Mouse (Mus musculus): ENCODE data around the gene Gimap8. TPM values are rescaled to one million over a fixed set of nuclear protein-coding genes. Genes with fewer than 3 reads are reported as not detected.

The Gimap8 gene
- total RNA-seq, 2 experiments from 2014 or later = 2.9 to 4.9 TPM

DNA sequence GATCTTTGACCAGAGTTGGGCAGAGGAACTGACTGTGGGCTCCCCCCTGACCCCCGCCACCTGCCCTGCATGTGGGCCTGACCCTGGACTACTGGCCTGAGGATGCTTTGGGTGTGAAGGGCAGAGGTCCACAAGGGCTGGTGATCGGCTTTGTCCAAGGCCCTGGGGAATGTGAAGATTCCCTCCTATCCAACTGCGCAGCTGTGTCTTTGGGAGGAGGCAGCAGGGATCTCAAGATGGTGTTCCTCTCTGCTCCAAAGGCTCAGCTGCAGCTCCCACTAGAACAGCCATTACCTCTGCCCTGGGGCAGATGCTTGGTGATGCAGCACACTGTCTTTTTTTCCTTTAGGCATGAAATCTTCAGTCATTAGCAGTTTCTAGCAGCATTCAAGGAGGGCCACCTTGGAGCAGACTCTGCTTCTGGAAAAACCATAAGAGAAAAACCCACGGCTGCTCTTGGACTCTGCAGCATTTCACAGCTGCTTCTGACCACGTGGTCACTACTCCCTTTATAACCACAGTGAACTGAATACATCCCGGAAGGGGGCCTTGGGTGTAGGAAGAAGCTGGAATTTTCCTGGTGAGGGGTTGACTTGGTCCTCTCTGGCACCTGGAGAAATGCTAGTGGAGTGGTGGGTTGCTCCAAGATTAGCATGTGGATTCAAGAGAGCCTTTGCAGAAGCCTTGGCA, 9.1 kb upstream of the Gimap8 start:
- no peak for ATAC-seq (ENCODE audit: poor library complexity, severe bottlenecking)

DNA sequence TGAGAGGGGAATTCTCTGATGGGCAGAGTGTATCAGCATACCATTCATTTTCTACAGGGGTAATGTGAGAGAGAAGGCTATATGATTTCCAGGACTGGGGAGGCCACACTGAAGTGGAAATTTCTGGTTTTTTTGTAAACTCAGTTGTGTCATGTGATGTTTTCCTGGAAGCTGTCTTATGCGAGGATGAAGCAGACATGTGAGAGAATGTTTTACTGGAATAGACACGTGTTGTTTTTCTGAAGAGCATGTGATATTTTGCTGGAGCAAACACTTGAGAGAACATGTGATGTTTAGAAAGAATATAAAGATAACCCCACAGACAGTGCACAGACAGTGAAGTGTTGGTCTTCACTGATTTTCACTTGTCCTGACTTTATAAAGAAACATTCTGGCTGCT, 8.5 kb upstream of the Gimap8 start:
- no peak for ATAC-seq (ENCODE audit: poor library complexity, severe bottlenecking)

DNA sequence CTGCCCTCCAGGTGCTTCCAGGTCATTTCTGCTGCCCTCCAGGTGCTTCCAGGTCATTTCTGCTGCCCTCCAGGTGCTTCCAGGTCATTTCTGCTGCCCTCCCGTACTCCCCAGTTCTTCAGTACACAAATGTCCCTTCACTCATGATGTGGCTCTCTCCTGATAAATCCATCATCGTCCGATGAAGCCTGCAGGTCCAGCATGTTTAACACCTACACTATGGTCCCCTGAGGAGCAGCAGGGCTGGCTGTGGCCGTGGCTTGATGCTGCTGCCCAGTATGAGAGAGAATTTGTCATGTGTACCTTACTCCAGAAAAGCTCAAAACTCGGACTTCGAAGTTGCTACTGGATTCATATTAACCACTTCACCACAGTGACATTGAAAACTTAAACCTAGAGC, 5.6 kb upstream of the Gimap8 start:
- no peak for ATAC-seq (ENCODE audit: poor library complexity, severe bottlenecking)

DNA sequence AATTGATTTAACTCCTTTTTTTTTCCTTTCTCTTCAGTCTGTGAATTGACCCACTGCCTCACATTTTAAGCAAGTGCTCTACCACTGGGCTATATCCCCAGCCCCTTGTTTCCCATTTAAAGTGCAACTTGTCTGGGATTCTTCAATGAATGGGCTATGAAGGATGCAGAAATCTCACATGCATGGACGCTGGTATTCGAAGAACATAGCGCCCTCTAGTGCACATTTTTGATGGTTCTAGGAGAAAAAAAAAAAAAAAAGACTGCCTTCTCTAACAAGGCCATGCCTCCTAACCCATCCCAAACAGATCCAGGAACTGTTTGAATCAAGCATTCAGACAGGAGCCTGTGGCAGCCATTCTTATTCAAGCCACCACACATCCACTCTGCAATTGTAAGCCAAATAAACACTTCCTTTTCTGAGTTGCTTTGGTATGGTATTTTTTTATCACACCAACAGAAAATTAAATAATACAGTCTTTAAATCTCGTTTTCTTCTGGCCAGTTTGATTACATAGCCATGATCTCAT, 4.2 kb upstream of the Gimap8 start:
- ATAC-seq (ENCODE audit: poor library complexity, severe bottlenecking) = no peak

DNA sequence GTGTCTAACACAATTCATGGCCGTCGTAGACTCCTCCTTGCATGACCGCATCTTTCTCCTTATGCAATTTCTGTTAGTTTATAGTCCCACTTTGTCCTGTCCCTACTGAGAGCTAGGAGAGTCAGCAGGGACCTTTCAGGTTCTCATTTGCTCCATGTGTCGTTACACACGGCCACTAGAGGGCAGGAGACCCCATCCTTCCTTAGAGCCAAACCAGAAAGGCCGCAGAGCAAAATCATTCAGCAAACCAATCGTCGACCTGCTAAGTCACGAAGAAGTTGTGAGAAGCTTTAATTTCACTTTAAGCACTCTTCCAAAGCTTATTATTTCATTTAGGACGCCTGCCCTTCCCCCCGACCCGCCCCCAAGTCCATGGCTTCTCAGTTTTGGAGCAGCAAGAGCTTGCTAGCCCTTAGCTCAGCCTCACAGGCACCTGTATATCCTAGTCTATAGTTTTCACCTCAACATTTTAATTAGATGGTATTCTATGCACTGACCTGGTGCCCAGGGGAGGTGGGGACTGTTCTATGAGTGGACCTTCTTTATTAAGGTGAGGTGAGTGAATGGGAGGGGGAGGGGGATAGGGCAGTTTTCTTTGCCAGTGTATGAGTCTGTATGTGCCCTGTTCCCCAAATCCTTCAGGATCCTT, 1.2 kb upstream of the Gimap8 start:
- ATAC-seq (ENCODE audit: poor library complexity, severe bottlenecking) = peak; percentile 84

DNA sequence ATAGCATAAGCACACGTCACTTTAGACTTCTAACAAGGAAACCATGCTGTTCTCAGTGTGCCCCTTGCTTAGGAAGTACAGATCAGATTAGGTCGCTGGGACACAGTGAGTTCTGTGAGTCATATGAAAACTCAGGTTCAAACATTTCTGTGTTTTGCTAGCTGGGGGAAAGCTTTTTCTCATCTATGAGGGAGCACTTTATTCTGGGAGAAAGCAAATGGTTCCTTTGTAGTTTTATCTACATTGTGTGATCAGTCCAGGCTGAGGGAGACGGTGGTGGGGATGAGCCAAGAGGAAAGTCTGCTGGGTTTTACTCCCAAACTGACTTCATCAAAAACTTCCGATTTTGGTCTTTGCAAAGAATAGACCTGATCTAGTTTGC, 734 bp upstream of the Gimap8 start:
- ATAC-seq (ENCODE audit: poor library complexity, severe bottlenecking) = no peak

DNA sequence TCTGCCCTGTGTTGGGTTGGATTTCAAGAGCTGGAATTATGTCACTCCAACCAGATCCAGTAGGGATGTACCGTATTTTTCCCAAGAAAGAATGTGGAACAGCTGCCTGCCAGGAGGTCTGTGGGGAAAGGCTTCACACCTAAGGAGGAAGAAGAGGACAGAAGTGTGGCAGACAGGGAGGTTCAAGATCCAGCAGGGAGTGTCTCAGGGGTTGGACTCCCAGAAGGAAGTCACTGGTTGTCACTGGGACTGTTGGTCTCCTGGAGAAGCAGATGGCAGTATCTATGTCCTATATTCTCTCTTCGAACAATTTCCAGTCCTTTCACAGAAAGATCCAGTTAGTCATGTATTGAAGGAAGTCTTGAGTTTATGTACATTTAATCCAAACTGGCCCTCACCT, 577 bp downstream of the Gimap8 start:
- no peak for ATAC-seq (ENCODE audit: poor library complexity, severe bottlenecking)

DNA sequence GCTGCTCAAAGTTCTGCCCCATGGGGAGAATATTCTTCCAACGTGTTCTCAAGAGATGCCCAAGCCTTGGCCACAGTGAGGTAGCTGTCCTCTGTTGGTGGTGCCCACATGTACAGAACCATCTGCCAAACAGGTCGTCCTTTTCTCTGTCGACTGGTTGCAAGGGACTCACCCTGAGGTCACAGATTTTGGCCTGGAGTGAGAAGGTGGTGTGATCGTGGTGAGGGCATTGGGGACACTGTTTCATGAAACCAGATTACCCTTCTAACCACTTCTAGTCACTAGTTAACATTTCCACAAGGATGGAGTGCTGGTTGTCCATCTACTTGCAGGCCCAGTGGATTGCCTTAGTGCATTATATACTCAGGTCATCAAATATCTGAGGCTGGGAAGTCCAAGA, 1.7 kb downstream of the Gimap8 start:
- no peak for ATAC-seq (ENCODE audit: poor library complexity, severe bottlenecking)

DNA sequence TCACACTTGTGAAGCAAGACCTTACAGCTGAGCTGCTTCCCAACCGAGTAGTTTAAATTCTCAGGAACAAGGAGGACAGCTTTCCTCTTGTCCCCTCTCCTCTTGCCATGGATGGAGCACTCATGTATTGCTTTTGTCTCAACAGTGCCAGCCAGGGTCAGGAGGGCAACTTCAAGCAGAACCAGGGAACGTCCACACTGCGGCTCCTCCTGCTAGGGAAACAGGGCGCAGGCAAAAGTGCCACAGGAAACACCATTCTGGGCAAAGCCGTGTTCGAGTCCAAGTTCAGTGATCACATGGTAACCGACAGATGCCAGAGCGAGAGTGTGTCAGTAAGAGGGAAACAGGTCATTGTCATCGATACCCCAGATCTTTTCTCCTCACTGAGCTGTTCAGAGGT, 3.0 kb downstream of the Gimap8 start:
- ATAC-seq (ENCODE audit: poor library complexity, severe bottlenecking) = no peak

DNA sequence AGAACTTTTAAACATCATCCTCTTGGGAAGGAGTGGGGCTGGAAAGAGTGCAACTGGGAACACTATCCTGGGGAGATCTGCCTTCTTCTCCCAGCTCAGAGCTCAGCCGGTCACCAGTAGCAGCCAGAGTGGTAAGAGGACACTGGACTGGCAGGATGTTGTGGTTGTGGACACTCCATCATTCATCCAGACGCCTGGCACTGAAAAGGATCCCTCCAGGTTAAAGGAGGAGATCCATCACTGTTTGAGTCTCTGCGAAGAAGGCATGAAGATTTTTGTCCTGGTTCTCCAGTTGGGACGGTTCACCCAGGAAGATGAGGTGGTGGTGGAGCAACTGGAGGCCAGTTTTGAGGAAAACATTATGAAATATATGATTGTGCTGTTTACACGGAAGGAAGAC, 11.7 kb downstream of the Gimap8 start:
- no peak for ATAC-seq (ENCODE audit: poor library complexity, severe bottlenecking)

DNA sequence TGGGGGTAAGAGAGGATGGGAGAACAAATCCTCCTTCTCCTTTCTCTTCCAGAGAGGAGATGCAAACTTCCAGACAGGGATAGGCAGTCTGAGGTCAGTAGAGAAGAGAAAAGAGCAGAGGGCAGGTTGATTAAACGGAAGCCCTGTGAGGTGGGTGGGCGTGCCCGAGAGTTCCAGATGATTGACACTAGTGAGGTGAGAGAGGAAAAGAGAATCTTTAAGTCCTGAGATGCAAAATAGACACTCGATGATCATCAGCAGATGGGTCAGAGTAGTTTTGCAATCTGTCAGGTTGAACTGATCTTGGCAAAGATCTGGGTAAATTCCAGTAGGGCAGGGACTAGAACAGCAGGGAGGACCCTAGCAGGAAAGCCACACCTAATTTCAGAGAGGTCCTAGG, 17.7 kb downstream of the Gimap8 start:
- ATAC-seq (ENCODE audit: poor library complexity, severe bottlenecking) = no peak

DNA sequence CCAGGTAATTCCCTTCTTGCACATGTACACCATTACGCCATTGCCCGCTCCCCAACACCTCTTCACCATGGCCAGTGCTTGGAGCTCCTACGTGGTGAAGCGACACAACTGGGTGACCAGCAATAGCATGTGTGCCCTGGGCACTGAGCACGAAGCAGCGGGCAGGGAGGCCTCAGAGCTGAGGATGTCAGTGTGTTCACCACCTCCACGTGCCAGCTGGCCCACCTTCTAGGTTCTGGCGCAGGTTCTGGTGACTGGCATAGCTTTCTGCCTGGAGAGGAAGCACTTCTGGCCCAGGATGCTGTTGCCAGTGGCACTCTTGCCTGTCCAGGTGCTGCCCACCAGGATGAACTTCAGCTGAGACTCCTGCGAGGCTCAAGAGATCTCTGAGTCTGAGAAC, 18.4 kb downstream of the Gimap8 start:
- no peak for ATAC-seq (ENCODE audit: poor library complexity, severe bottlenecking)

DNA sequence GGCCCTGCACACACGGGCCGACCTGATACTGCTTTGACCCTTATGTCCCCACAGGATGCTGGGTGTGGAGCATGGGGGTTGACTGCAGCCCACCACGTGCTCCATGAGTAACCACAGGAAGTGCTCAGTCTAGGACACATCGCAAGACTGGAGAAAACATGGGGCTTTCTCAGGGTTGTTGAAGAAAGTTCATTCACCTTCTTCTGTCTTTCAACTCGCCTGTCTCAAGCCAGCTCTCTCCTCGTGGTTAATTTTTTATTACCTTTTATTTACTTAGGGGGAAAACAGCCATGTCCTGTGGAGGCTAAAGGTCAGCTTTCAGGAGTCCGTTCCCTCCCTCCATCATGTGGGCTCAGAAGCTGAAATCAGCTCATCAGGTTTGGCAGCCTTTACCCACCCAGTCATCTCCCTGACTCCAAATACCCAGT, 19.1 kb downstream of the Gimap8 start:
- ATAC-seq (ENCODE audit: poor library complexity, severe bottlenecking) = 0 out of 2 replicates have a peak, but pooled peaks have one; percentile 33

DNA sequence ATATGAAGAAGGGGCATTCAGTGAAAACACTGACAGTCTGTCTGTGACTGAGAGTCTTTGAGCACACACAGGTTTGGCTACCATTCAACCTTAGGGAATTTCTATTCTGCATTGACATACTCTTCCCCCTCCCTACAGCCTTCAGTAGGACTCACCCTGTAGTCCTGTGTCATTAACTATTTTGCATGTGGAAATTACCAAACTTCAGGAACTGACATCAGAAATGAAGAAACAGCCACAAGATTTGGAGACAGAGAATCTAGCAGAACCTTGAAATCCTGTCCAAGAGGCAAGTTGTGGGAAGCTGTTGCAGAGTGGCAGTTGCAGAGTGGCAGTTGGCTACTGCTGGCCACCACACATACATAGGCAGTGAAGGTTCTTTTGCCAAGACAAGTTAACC, 21.0 kb downstream of the Gimap8 start:
- ATAC-seq (ENCODE audit: poor library complexity, severe bottlenecking) = peak; percentile 47; the same call in 1 of the 2 replicates

DNA sequence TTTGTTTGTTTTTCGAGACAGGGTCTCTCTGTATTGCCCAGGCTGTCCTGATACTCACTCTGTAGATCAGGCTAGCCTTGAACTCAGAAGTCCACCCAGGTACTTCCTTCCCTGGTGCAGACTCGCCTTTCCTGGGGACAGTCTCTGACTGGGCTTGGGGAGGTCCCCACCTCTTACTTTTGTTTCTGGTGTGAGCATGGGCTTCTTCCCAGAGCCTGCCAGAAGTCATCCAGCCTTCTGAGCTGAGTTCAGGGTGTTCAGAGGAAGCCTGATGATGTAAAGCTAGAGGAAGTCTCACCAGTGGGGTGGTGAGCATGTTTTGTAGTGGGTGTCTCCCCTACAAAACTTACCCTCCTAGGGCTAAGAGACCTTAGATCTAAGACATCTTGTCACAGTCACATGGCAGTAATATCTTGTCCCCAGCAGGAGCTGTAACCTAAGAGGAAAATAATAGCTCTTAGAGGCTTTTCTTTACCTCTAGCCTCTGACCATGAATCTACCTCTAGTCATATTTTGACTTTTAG, 22.5 kb downstream of the Gimap8 start:
- ATAC-seq (ENCODE audit: poor library complexity, severe bottlenecking) = no peak

DNA sequence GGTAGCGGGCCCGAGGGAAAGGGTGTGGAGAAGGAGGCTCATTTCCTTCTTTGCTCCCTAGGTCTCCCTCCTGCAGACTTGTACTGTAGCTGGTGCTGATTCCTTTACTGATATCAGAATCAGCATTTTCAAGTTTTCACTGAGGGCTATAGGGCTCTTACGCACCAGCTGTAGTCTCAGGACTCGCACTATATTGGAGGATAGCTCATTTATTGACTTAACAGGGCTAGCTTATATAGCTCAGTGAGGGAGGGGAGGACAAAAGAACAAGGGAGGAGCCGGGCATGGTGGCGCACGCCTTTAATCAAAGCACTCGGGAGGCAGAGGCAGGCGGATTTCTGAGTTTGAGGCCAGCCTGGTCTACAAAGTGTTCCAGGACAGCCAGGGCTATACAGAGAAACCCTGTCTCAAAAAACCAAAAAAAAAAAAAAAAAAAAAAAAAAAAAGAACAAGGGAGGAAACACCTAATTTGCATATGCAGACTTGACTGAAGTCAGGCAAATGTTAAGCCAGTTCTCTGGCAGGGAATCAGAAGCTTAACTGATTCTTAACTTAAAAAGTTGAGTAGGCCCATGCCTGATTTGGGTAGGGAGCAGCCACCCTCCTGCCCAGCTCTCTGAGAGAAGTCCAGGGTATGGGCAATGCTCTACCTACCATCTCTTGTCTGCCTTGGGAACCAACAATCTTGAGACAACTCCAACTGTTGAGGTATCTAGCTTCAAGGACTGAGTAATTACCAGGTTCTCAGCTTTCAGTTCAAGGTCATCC, 27.4 kb downstream of the Gimap8 start:
- no peak for ATAC-seq (ENCODE audit: poor library complexity, severe bottlenecking)

DNA sequence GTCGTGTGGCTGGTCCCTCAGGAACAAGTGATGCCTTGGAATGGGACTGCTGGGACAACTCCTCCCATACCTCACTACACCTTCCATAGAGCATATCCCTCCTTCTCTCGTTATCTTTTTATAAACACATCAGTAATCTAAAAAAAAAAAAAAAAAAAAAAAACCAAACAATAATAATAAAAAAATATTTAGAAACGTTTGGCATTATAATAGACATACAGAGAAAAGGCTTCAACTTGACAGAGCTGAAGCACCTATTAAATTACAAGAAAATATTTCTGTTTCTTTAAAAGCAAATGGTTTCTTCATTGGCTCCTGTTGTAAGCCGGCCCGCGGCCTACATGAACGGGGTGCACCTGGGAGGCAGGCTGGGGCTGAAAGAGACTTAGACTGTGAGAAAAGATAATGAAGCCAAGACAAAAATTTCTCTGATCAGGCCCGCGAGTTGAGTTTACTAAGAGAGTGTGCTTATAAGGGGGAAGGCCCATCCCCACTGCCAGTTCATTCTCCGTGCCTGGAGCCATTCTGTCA, 28.4 kb downstream of the Gimap8 start:
- ATAC-seq (ENCODE audit: poor library complexity, severe bottlenecking) = no peak

DNA sequence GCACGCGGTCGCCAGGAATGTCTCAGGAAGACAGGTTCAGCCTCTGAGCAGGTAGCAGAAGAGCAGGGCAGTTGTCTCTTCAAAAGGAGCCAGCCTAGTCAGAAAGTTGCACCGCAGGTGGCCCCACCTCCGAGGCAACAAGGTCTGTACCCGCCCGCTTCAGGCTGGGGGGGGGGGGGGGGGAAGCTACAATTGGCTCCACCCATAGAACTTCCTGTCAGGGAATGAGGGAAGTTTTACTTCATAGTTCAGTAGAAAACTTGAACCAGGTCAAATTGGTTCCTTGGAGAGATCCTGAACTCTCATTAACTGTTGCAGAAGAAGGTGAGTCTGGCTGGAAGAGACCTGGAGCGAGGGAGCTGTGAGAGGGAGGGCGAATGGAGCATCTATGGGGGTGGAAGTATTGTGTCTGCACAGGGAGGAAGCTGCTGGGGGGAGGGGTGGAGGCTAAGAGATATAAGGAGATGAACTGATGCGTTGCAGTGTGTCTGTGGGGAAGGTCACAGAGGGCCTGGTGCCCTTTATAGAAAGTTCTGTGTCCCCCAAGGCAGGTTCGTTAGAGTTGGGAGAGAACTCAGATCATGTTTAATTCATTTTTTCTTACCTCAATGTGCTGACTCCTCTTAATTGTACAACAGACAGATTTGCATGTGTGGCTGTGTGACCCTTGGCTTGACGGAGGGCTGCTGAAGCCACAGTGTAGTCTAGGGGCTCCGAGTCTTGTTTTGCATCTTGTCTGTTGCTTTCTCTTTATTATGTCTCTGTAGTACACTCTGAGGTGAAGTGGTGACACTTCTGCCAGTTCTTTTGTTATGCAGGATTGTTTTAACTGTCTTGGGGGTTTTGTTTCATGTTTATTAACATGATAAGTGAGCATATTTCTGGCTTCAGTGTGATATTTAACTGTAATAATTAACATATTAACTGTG, 29.2 kb downstream of the Gimap8 start, which contains the start of gene Gimap9:
TSS of gene Gimap9 (plus strand) at position 199 of the 929 bp plus-strand sequence.
- ATAC-seq (ENCODE audit: poor library complexity, severe bottlenecking) = peak; percentile 80

DNA sequence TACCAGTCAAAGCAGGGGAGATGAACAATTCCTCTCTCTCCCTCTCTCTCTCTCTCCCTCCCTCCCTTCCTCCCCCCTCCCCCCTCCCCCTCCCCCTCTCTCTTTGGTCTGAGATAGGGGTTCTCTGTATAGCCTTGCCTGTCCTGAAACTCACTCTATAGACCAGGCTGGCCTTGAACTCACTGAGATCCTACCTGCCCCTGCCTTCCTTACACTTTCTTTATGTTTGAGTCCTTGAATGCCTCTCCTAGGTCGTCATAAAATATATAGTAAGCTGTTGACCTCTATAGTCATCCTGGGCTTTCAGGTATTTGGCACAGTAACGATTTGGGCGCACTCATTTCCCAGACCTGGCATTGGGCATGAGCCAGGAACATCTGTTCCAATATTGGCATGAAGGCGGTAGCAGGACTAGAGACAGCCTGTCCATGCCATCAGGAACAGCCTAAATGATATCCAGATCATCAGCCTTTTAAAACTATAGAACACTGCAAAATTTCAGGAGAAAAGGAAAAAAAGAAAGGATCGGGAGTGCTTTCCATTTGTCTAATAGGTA, 29.9 kb downstream of the Gimap8 start:
- ATAC-seq (ENCODE audit: poor library complexity, severe bottlenecking) = no peak

Data from megakaryocyte, adult 5-6 weeks (primary cell).